Comparison of ENCODE assay signal across 8 mouse cellular contexts in the genomic region with DNA sequence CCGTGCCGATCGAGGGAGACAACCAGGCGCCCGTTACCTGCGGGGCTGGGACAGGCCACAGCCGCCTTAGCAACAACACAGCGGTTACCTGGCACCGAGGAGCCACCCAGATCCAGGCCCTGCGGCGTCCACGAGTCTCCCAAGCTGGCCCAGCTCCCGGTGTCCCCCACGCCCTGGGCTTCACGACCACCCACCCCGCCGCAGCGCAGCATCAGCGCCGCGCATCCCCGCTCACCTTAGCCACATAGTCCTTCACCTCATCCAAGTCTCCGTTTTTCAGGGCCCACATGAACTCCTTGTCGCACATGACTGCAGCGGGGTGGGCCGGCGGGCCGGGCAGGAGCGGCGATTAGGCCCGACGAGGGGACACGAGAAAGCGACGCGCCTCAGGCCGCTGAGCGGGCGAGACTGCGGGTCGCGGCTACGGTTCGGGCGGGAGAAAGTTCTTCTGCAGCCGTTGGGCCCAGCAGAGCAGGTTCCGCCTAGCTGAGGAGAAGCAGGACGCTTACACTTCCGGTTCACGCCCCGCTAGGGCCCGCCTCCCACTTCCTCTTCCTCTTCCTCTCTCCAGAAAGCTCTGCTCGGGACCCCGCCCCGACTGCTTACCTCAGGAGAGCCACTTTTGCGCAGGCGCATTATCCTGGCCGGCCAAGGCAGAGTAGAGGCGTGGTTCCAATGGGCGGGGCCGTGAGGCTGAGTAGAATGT. TPM values are rescaled to one million over a fixed set of nuclear protein-coding genes. Genes with fewer than 3 reads are reported as not detected.
DNase-seq lines count a peak whose midpoint lies in the region; ATAC-seq lines count a peak whose summit lies in the region.

A gene (minus strand): TSS at position 585 of the 706 bp plus-strand sequence.

- H3K79me2 ChIP-seq in macrophage (ENCODE audit: inconsistent target) = peaks cover 50% of the 10 kb centered on the region

- peak within 1 kb of the TSS; percentile 90 for H3K4me2 ChIP-seq in hindbrain, embryonic 16.5 days (ENCODE audit: low read length)

- H3K4me3 ChIP-seq in hindbrain, embryonic 16.5 days (ENCODE audit: low read length) = peak within 1 kb of the TSS; percentile 100
- H3K4me3 ChIP-seq in macrophage (ENCODE audit: inconsistent target) = peak within 1 kb of the TSS; percentile 67

- no peaks in the 10 kb centered on the region for H3K27me3 ChIP-seq in hindbrain, embryonic 16.5 days (replicated peaks; ENCODE audit: control insufficient read depth, insufficient read depth, low read length)

- no peaks in the 10 kb centered on the region for H3K36me3 ChIP-seq in hindbrain, embryonic 16.5 days (ENCODE audit: control insufficient read depth, insufficient read depth, low read length)
- H3K36me3 ChIP-seq in macrophage (ENCODE audit: inconsistent target) = no peaks in the 10 kb centered on the region

- H3K27ac ChIP-seq in hindbrain, embryonic 16.5 days (ENCODE audit: low read depth, low read length) = peak within 1 kb of the TSS; percentile 86
- peak within 1 kb of the TSS; percentile 60 for H3K27ac ChIP-seq in macrophage

- peak within 1 kb of the TSS; percentile 97 for H3K9ac ChIP-seq in hindbrain, embryonic 16.5 days (ENCODE audit: low read depth, low read length)

- peak; percentile 100 for ATAC-seq in hindbrain, embryonic 16.5 days

- peak; percentile 93 for DNase-seq in WW6 (ENCODE audit: low read depth, low spot score)
- DNase-seq in cerebellum, postnatal 4 days (ENCODE audit: low spot score in 2 of 2) = peak; percentile 90 to 94
- peak; percentile 99 for DNase-seq in gastrocnemius, adult 18-20 months (ENCODE audit: low spot score)
- peak; percentile 99 for DNase-seq in left cerebral cortex, adult 18-20 months (ENCODE audit: low spot score in 2 of 2)
- DNase-seq in right cerebral cortex, adult 18-20 months = peak; percentile 99
- peak; percentile 95 for DNase-seq in urinary bladder, postnatal 10 days (ENCODE audit: low spot score)

- H3K9me3 ChIP-seq in hindbrain, embryonic 16.5 days (ENCODE audit: control insufficient read depth, low read length) = no peaks in the 10 kb centered on the region

- under 1% methylated on average over 56 of the region's 61 CpGs for WGBS in hindbrain, embryonic 16.5 days
- 2% methylated on average over 59 of the region's 61 CpGs for WGBS in macrophage (ENCODE audit: missing documents)

- peaks cover 10% of the 10 kb centered on the region for H3K4me1 ChIP-seq in hindbrain, embryonic 16.5 days (ENCODE audit: control insufficient read depth, insufficient read depth, low read depth, low read length)

RNA-seq across cellular contexts. Expression of the gene that starts here (rescaled TPM):
- 10 to 100 TPM; 21.3 to 23.6 TPM for total RNA-seq in gastrocnemius, adult 18-20 months (2021)
- polyA plus RNA-seq in hindbrain, embryonic 16.5 days (2015; fragmentation: Nextera tagmentation; extraction: Ambion mirVana) = 225 and 234 TPM in 2 replicates
- 100 to 1,000 TPM; 283 to 288 TPM for total RNA-seq in left cerebral cortex, adult 18-20 months (2021)
- 10 to 100 TPM; 21.1 to 80.4 (median 42.0) TPM for total RNA-seq in macrophage (2018; cell fraction: chromatin; rRNA removed)
- 100 to 1,000 TPM; 155 to 282 (median 219) TPM for total RNA-seq in macrophage (2018; cell fraction: cytosol; rRNA removed)
- total RNA-seq in macrophage (2018; cell fraction: nucleus; rRNA removed) = 100 to 1,000 TPM in 15 of 26 experiments, 10 to 100 TPM in 11; 68.8 to 177 (median 107) TPM
- 153 to 249 TPM (median 226 TPM) in 3 replicates for polyA plus RNA-seq in macrophage (2018)

Comparison
In these comparisons a context has a peak if more than half of its experiments do, and no peak if none do; other contexts are left out.
1. Peak in every context shown above with its lines: DNase-seq, ATAC-seq, H3K4me3 ChIP-seq and H3K27ac ChIP-seq.
2. RNA of the gene that starts here (total RNA-seq): 283 to 288 TPM in left cerebral cortex, adult 18-20 months; 21.3 to 23.6 TPM in gastrocnemius, adult 18-20 months; every median in the first group is over 10 times any median in the second.